Mouse (Mus musculus): ENCODE measurements around the gene Arnt2.

The Arnt2 gene

DNA sequence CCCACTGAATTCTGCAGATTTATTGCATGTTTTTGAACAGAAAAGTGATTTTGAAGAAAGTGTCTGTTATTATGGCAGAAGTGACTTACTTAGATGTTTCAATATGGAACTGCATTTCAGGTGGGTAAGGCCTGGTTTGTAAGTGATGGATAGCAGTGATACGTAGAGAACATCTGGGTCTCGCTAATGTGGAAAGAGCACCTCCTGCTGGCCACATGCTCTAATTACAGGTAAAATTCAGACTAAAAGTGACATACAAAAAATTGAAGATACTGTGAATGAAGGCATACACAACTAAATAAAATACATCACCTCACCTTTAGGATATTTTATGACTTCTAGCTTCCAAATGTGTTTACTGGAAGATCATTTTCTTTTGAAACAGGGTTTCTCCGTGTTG, 66.8 kb downstream of the Arnt2 start:
- DNase-seq (ENCODE audit: extremely low spot score): no peak

DNA sequence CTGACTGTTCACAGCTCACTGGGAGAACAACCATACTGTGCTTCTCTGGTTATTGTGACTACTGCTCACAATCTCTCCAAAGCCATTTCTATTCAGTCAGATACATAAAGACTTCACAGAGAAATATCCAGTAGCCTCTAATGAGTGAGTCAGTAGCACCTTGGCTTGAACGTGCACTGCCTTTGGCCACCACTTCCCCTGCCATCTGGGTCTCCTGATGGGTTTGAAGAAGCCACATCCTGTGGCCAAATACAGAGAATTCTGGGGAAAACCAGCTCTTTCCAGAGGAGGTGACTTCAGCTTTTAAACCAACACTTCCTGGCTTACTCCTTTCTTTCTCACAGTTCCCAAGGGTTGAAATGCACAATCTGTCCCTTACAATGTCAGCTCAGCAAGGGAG, 69.0 kb downstream of the Arnt2 start:
- no peak for DNase-seq (ENCODE audit: extremely low spot score)

DNA sequence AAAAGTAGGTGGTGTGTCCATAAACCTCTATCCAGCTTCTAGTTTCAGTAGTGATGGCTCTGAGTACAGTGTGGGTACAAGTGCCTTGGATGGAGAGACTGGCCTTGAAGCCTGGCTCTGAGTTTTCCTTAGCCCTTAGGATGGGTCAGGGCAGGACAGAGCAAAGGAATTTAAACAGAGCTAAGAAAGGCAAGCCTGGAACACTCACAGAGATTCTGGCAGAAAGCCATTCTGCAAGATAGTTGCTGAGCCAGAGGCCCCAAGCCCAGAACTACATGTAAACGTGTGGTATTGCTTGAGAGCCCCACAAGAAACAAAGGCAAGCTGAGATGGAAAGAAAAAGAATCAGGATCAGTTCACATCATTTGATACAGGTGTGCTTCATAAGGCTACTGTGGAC, 70.8 kb downstream of the Arnt2 start:
- no peak for DNase-seq (ENCODE audit: extremely low spot score)

DNA sequence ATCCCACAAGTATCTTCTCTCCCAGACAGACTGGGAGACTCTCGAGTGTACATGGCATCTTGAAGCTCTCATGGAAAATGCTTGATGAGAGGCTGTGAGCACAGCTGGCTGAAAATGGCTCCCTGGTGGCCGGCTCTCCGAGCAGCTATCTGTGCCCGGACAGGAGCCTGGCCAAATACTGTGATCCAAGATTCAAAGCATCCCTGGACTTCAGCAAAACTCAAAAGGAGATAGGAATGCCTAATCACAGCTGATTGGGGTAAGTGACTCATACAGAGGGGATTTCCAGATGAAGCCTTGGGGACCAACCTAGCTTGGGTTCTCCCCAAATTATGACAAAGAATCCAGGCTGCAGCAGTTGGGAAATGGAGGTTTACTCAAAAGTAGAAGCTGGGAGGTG, 72.2 kb downstream of the Arnt2 start:
- no peak for DNase-seq (ENCODE audit: extremely low spot score)

DNA sequence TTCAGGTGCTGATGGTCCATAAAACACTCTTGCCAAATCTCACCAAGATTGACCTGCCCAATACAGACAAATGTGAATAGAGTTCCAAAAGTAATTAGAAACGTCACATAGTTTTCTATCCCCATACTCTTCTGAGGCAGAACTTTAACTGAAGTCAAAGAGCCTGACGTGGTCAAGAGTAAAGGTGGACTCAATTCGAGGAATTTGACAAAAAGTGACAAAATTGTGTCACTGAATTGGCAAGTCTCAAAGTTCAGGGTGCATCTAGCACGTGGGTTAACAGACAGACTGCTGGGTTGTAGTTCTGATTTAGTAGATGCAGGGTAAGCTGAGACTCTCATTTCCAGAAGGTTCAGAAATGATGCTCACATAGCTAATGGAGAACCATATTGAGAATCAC, 73.1 kb downstream of the Arnt2 start:
- no peak for DNase-seq (ENCODE audit: extremely low spot score)

DNA sequence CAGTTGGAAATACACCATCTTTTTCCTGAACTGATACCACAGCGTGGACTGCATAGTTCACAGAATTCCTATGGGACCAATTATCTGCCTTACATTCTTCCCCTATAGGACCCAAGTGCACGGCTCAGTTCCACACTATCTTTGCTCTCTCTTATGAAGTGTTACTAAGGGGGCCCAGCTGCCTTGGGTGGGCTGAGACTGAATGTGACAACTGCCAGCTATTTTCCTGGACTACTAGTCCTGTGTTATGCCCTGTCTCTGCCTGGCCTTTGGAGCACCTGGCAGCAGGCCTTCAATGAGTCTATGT, 73.4 kb downstream of the Arnt2 start:
- no peak for DNase-seq (ENCODE audit: extremely low spot score)

DNA sequence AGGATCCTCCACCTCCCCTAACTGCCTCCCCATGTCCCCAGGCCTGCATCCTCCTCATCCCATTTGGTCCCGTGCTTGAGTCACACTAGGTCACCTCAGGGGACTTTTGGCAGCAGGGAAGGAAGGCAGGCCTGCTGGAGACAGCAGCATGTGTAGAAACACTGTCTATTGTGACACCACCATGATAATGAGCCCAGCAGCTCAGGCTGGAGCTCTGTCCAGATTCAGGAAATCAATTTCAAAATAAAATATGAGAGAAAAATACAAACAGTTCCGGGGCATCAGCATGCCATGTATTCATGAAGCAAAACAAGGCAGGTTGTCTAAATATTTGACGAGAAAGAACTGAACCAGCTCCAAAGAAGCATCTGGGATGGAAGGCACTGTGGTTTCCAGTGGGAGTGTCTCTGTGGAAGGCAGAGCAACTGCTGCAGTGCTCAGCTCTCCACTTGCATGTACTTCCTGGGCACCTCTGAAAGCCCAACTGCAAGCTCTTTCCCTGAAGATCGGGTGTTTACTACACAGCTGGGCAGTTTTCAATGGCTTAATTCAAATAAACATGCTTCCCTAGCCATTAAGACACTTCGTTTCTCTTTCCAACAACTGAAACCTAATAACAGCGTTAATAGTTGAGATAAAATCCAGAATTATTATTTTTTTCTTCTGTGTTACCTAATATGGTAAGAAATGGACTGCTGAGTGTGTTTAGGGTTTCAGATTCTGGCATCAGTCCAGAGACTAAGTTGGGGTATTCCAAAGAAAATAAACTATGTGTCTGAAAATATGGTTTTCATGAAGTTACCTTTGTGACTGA, 74.0 kb downstream of the Arnt2 start:
- DNase-seq (ENCODE audit: extremely low spot score): no peak

DNA sequence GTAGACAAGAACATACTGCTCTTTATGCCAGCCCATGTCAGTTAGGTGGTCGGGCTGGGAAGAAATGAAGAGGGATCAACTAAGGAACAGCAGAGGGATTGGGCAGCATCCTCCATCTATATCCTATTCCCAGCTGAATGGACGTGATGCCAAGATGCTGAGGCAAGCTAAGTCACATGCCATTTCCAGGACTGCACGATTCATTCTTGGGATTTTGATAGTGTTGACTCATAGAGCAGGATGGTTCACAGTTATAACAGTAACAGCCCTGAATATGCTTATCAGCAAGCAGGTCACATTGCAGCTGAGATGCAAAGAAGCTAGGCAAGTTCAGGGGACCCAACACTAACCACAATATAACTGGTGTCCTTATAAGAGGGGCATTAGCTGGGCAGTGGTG, 76.0 kb downstream of the Arnt2 start:
- DNase-seq (ENCODE audit: extremely low spot score): no peak

DNA sequence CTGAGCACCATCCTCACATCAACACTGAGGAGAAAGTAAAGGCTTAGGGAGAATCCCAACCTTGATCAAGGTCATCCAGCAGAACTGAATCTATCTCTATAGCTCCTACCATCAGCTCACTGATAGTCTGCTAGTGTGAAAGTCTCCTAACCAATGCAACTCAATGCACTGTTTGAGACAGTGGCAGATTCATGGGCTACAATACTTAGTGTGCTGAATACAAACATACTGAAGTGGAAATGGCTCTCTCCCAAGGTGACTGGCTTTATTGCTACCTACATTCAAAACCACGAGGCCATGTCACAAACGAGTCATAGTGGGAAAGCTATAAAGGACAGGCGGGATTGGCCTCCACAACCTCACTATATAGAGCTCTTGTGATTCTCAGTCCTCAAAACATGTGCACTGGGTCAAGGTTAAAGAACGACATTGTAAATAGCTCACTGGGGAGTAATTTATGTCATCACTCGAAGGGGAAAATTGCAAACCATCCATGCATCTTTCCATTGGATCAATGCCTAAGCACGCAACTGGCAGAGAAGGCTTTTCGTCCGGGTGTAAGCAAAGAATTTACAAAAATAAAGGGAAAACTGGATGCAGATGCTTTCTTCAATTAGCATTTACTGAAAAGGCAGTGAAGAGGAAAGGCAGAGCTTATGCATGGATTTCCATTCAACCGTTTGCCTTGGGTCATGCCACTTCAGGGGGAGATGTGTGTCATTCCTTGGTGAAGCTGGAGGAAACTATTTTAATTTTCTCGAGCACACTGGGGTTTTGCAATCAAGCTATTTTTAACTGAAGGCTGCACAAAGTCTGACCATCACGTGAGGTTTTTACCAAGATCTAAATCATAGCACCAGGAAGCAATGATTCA, 77.4 kb downstream of the Arnt2 start:
- DNase-seq (ENCODE audit: extremely low spot score): no peak

DNA sequence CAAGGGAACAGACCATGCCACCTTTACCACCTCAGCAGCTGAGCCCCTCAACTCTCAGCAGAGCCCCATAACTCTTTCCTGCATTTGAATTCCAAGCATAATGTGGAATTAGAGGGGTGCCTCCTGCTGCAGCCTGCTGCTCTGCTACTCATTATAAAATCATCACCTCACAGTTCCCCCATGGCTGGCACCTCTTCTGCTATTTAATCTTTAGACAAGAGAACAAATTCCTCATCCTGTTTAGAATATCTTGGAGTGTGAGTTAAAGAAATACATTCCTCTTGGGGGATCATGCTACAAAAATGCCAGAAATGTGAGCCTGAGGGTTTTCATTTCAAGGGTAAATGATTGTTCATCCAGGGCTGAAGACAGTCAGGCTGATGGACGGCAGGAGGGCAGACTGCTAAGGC, 80.8 kb downstream of the Arnt2 start:
- DNase-seq (ENCODE audit: extremely low spot score): no peak

DNA sequence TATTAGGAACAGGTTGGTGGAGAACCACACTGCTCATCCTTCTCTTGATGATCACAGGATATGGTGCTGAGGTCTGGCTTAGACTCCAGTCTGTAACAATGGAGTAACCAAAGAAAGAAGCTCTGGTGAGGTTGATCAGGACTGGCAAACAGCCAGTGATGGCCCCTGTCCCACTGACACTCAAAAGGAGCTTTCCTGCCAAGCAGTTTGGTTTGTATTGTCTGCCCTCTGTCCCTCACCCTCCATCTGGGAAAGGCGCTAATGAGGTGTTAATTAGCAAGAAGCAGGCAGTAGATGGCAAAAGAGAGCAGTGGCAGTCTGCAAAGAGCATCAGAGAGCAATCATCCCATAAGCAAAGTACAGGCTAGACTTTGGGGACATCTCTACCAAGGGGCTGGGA, 81.2 kb downstream of the Arnt2 start:
- no peak for DNase-seq (ENCODE audit: extremely low spot score)

DNA sequence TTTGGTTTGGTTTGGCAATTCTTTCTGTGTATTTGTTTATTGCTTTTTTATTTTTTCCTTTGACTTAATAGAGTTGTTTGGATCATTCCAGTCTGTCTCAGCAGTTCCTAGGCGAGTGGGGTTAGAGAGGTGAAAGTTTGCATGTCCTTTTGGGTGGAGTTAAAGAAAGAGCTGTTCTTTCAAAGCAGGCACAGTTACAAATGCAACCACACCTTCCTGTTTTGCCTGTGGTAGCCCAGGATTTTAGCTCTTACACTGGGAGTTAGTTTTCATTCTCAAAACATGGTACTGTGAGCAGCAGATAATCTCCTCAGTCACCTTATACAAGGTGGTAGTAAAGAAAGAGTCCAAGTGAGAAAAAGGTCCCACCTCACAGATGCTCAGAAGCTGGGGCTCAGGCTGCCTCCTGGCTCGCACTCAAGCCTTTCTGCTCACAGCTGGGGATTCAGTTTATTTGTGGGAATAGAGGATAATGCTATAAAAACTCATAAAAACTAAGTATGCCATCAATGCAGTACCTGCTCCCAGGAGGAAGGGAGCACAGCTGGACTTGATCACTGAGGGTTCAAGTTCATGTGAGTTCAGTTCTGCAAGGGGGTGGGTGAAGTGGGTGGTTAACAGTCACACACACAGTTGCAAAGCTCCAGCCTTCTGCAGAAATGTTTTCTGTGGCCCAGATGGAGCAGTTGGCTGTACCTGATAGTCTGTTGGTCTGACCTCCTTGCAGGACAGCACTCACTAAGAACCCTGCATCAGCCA, 84.2 kb downstream of the Arnt2 start:
- no peak for DNase-seq (ENCODE audit: extremely low spot score)

DNA sequence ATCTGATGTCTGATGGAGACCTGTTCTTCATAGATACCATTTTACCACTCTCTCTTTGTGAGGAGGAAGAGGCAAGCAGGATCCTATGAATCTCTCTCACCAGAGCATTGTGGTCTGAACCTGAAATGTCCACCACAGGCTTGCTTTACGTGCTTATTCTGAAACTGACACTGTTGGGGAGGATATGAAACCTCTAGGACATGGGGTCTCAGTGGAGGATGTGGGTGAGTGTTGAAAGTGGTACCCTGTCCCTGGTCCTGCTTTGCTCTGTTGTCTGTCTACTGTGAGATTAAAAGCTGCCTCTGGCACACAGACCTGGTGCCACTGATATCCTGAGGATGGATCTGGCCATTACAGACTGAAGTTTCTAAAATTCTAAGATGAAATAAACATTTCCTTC, 88.4 kb downstream of the Arnt2 start:
- DNase-seq (ENCODE audit: extremely low spot score): no peak

DNA sequence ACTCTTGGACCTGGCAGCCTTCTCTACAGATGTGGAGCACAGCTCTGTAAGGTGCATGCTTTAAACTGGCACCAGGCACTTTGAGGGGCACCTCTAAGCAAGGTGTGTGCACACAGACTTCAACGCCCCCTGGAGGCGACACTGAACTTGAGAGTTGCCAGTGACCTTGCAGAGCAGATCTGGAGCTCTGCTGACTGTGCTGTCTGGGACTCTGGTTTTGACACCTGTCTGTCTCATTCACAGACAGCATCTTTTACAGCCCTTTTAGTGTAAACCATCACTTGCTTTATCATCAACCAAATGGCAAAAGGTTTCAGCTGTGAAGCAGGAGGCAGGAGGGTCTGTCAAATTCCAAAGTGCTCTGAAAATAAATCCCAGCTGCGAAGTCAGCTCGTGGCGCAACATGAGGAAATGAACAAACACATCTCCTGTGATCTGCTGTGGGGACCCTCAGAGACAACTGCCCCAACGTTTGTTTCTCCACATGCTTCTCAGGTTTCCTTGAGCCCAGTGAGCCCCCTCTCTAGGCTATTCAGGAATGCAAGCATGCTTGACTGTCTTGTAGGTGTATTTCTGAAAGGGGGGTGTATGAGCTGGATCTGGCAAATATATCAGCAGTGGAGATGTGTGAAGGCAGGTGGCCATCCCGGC, 94.5 kb downstream of the Arnt2 start:
- no peak for DNase-seq (ENCODE audit: extremely low spot score)

DNA sequence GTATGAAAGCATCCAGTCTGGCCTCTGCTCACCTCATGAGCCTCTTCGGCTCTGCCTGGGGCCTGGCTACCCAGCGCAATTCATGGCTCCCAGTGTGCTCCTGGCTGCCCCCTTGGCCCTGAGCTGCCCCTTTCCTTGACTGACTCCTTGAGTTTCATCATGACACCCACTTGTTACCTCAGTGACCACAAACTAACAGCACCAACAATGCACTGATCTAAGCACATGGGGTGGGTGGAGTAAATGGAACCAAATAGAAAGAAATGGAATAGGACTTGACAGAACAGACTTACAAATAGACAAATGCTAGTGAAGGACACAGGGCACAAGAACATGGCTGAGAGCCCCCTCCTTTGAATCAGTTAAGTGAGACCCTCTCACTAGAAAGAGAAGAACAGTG, 95.2 kb downstream of the Arnt2 start:
- DNase-seq (ENCODE audit: extremely low spot score): no peak

DNA sequence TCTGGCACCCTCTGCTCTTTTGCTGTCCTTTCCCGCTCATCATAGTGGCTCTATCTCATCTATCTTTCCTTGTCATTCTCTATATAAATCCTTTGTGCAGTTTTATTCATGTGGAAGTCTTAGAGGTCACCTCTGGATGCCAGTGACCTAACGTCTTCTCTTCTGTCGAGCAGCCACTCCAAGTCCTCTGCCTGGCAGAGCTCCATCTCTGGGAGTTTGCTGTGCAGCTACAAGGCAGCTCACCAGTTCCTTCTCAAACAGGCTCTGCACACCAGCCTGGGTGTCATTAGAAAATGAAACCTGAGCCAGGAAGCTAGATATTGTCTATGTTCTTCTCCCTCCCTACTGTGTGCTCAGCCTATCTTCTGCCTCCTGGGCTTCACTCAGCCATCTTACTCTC, 98.4 kb downstream of the Arnt2 start:
- DNase-seq (ENCODE audit: extremely low spot score): no peak

DNA sequence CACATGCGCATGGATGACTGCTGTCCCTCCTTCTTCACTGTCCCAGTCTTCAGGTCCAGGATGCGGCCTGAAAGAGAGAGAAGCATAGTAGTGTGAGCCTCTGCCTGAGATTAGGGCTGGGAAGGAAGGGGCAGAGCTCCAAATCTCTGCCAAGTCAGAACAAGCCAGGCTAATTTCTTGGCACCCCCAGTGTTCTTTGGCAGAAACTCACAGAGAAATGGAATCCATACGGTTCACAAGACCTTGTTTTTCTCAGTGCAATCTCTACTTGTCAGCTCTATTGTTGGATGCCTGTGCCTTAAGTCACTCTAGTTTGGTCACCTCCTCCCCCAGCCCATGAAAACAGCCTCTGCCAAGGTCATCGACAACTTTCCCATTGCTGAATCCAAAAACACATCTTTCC, 99.1 kb downstream of the Arnt2 start:
- DNase-seq (ENCODE audit: extremely low spot score): no peak

DNA sequence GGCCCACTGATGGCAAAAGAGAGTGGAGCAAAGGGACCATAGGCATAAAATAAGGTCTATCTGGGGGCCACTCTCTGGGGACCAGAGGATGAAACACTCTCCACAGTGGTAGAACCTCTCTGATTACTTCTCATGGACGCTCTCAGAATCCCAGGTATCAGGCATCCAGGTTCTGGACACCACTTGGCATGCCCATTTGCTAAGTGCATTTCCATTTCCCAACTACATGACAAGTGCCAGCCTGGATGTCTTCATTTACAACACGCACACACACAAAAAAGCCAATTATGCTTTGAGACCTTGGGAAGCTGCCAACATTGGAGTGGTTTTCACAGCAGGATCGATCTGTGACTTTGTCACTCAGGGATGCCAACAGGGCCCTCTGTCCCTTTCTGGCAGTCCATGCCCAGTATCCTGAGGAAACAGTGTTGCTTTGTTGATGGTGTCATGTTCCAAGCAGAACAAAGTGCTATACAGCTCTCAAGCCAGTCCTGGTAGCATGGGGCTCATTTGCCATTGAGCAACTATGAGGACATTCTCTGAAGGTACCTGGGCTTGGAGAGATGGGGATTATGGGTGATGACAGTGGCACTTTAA, 102.5 kb downstream of the Arnt2 start:
- DNase-seq (ENCODE audit: extremely low spot score): no peak

DNA sequence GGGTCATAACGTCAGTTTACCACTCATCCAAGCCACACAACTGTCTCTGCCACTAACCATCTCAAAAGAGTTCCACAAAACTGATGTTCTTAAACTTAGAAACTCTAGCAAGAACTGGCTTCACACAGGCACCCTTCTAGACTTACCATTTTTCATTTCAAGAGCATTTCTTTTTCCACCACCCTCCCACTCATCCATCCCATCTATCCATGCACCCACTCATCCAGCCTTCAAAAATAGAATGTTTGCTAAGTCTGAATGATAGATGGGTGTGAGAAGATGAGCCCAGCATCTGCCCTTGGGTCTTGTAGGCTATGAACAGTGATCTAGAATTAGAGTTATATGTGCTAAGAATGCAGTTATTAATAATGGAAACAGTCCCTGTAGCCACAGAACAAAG, 109.7 kb downstream of the Arnt2 start:
- no peak for DNase-seq (ENCODE audit: extremely low spot score)

DNA sequence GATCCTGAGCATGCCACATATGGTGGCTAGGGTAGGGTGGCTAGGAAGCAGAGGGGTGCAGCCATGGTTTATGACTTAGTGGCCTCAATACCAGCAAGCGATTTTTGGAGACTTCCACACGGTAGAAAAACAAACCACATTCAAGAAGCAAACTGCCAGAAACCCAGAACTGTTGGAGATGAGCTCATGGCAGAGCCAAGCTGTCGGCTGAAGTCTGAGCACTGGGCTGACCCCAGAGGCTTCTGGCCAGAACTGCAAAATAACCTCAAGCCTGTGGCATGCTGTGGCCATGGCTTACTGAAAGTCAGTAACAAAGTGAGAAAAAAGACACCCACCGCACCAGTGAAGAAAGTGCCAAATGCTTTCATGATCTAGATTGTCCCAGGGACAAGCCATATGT, 110.4 kb downstream of the Arnt2 start:
- DNase-seq (ENCODE audit: extremely low spot score): no peak

DNA sequence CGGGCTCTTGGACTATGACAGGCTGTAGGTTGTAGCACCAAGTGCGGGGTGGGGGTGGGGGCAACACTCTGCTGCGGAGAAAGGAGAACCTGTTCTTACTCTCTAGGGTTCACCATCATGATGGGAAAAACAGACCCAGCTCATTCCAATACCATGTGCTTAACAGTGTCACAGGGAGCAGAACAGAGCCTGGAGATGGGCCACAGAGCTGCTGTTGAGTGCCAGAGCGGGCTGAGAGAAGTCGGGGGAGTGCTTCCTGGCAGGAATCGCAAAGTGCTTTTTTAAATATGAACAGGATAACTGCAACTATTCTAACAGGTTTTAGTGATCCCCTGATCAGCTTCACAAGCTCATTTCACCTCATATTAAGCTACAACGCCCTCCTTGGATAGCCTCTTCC, 116.9 kb downstream of the Arnt2 start:
- DNase-seq (ENCODE audit: extremely low spot score): no peak

DNA sequence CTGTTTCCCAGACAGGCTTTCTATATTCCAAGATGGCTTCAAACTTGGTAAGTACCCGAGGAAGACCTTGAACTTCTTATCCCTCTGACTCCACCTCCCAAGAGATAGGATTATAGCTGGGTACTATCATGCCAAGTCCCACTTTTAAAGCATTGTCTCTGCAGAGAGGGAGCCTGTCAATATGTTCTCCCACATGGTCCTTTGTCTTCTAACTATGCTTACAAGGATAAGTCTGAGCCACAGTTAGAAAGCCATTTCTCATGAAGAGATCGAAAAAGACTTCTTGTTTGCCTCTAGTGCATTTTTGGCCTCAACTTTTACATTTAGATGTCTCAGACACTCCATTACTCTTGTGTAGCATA, 122.8 kb downstream of the Arnt2 start:
- DNase-seq (ENCODE audit: extremely low spot score): no peak

All from embryo, embryonic 9.5 days (tissue).